Mouse (Mus musculus) large intestine, adult 2 months (tissue): ENCODE measurements around the gene Cnot6l. TPM values are rescaled to one million over a fixed set of nuclear protein-coding genes. Genes with fewer than 3 reads are reported as not detected.
A peak's percentile ranks its signal among the peaks of the same experiment; 100 is the strongest.

Experiments used
- DNase-seq: peaks from one replicate; pipeline ENCODE4 v3.0.0-alpha.2; 2012; ENCODE audit warnings: low read depth, low spot score
- WGBS: fragments of 180-500 bp; shearing (Covaris S2); methylation state at CpG from one replicate; pipeline ENCODE4 v1.1.7; 2018; 5-methylcytosine and 5-hydroxymethylcytosine counted together
- polyA plus RNA-seq: library from polyadenylated mRNA; depleted of rRNA; stranded (reverse); fragments of >200 nt; gene quantifications from 2 replicates; pipeline ENCODE4 v1.2.3, GENCODE M21; 2012

Gene Cnot6l
- polyA plus RNA-seq, 1 experiment = 3.8 TPM

GRCm38 (mm10) chr5:96162399-96163331 lies 1.3 kb downstream of the Cnot6l start:
- DNase-seq = peak; percentile 48
- under 1% methylated on average over 56 of the region's 56 CpGs for WGBS

- DNase-seq = no peak
Observed at GRCm38 (mm10) chr5:96161578-96162398, 2.2 kb downstream of the Cnot6l start.

GRCm38 (mm10) chr5:96161263-96161577 lies 2.8 kb downstream of the Cnot6l start:
- 1% methylated on average over 44 of the region's 45 CpGs for WGBS
- no peak for DNase-seq

More at GRCm38 (mm10) chr5:96161578-96162398, 2.2 kb downstream of the Cnot6l start:
- WGBS = 1% methylated on average over 75 of the region's 114 CpGs

- peak; percentile 48 for DNase-seq
- WGBS = under 1% methylated on average over 50 of the region's 50 CpGs
Observed at GRCm38 (mm10) chr5:96160467-96161262, 3.3 kb downstream of the Cnot6l start.

- 80% methylated on average over 2 of the region's 2 CpGs for WGBS
- no peak for DNase-seq
Observed at GRCm38 (mm10) chr5:96142351-96142750, 21.6 kb downstream of the Cnot6l start.

- WGBS = 95% methylated on average over 2 of the region's 2 CpGs
- no peak for DNase-seq
Observed at GRCm38 (mm10) chr5:96130683-96131082, 33.3 kb downstream of the Cnot6l start.

GRCm38 (mm10) chr5:96126856-96127255 lies 37.1 kb downstream of the Cnot6l start:
- no peak for DNase-seq
- 97% methylated on average over 1 of the region's 1 CpGs for WGBS

- WGBS = 45% methylated on average over 3 of the region's 3 CpGs
- DNase-seq = peak; percentile 54
Observed at GRCm38 (mm10) chr5:96114943-96115342, 49.0 kb downstream of the Cnot6l start.

GRCm38 (mm10) chr5:96104644-96105043 lies 59.3 kb downstream of the Cnot6l start:
- WGBS = 89% methylated on average over 1 of the region's 1 CpGs
- no peak for DNase-seq

GRCm38 (mm10) chr5:96091468-96091867 lies 72.5 kb downstream of the Cnot6l start:
- no peak for DNase-seq
- WGBS = 79% methylated on average over 2 of the region's 2 CpGs

GRCm38 (mm10) chr5:96085324-96085723 lies 78.6 kb downstream of the Cnot6l start:
- DNase-seq = no peak

GRCm38 (mm10) chr5:96079026-96079425 lies 84.9 kb downstream of the Cnot6l start:
- 63% methylated on average over 1 of the region's 1 CpGs for WGBS
- no peak for DNase-seq

- no peak for DNase-seq
Observed at GRCm38 (mm10) chr5:96065591-96065990, 98.4 kb downstream of the Cnot6l start.

GRCm38 (mm10) chr5:96042492-96042891 lies 121.5 kb downstream of the Cnot6l start:
- 40% methylated on average over 3 of the region's 3 CpGs for WGBS
- DNase-seq = peak; percentile 48

- 83% methylated on average over 7 of the region's 7 CpGs for WGBS
- DNase-seq = no peak
Observed at GRCm38 (mm10) chr5:96041507-96042104, 122.4 kb downstream of the Cnot6l start.

- 75% methylated on average over 5 of the region's 5 CpGs for WGBS
- no peak for DNase-seq
Observed at GRCm38 (mm10) chr5:96039188-96039840, 124.7 kb downstream of the Cnot6l start.

- no peak for DNase-seq
- WGBS = 42% methylated on average over 8 of the region's 8 CpGs
Observed at GRCm38 (mm10) chr5:96037684-96038121, 126.3 kb downstream of the Cnot6l start.

GRCm38 (mm10) chr5:96036125-96036672 lies 127.8 kb downstream of the Cnot6l start:
- 52% methylated on average over 7 of the region's 7 CpGs for WGBS
- no peak for DNase-seq

- WGBS = 42% methylated on average over 1 of the region's 1 CpGs
- DNase-seq = no peak
Observed at GRCm38 (mm10) chr5:96034101-96034500, 129.9 kb downstream of the Cnot6l start.
